Mouse (Mus musculus): ENCODE measurements around the gene Ppp3cb. TPM values are rescaled to one million over a fixed set of nuclear protein-coding genes. Genes with fewer than 3 reads are reported as not detected.

Gene Ppp3cb
- total RNA-seq, 1 experiment, result 32.0 TPM

- Histone ChIP-seq H3K9ac (ENCODE audit: insufficient read depth, low read depth, low read length, poor library complexity, severe bottlenecking) (no peak overlapping the region), H3K9me3 (ENCODE audit: control insufficient read depth, insufficient read depth, low read depth, low read length) (no peaks in the 10 kb centered on the region), H3K36me3 (ENCODE audit: control insufficient read depth, insufficient read depth, low read length, poor library complexity, severe bottlenecking) (no peaks in the 10 kb centered on the region; the same call in 1 of the 2 replicates), H3K4me3 (ENCODE audit: insufficient read depth in 1 of 2, low read depth in 1 of 2, low read length in 2 of 2, poor library complexity in 1 of 2, severe bottlenecking in 1 of 2) (no peak overlapping the region), H3K27ac (ENCODE audit: insufficient read depth, low read depth, low read length, poor library complexity, severe bottlenecking) (no peak overlapping the region), H3K4me1 (ENCODE audit: control insufficient read depth in 2 of 2, insufficient read depth in 2 of 2, low read length in 2 of 2, poor library complexity in 1 of 2) (no peaks in the 10 kb centered on the region)
- no peak for DNase-seq (ENCODE audit: low read depth, low spot score)
- TF ChIP-seq CHD2 (IDR thresholded peaks at IDR 0.05; ENCODE audit: low read depth, low read length) (no peak), MAFK (IDR thresholded peaks at IDR 0.05; ENCODE audit: insufficient read depth, low read depth, low read length) (no peak), HCFC1 (IDR thresholded peaks at IDR 0.05; ENCODE audit: borderline replicate concordance, insufficient read depth, low read length) (no peak), ZNF384 (IDR thresholded peaks at IDR 0.05; ENCODE audit: low read depth, low read length) (no peak), ZC3H11A (IDR thresholded peaks at IDR 0.05; ENCODE audit: borderline replicate concordance, low read depth, low read length) (no peak)
- in situ Hi-C loops (cut with MboI; ENCODE audit: low sequenced_read_pairs in 2 of 2, unreplicated experiment in 2 of 2), result no loop called here
These were observed 26.2 kb downstream of the Ppp3cb start for GRCm38 (mm10) chr14:20520179-20520578.

- H3K4me3 ChIP-seq (ENCODE audit: insufficient read depth in 1 of 2, low read depth in 1 of 2, low read length in 2 of 2, poor library complexity in 1 of 2, severe bottlenecking in 1 of 2), result no peak overlapping the region
- no peak overlapping the region for H3K9ac ChIP-seq (ENCODE audit: insufficient read depth, low read depth, low read length, poor library complexity, severe bottlenecking)
- no peak overlapping the region for H3K27ac ChIP-seq (ENCODE audit: insufficient read depth, low read depth, low read length, poor library complexity, severe bottlenecking)
- peaks cover 3% of the 10 kb centered on the region; the same call in 1 of the 2 replicates for H3K36me3 ChIP-seq (ENCODE audit: control insufficient read depth, insufficient read depth, low read length, poor library complexity, severe bottlenecking)
- no peak for DNase-seq (ENCODE audit: low read depth, low spot score)
- no peaks in the 10 kb centered on the region for H3K4me1 ChIP-seq (ENCODE audit: control insufficient read depth in 2 of 2, insufficient read depth in 2 of 2, low read length in 2 of 2, poor library complexity in 1 of 2)
- in situ Hi-C loops (cut with MboI; ENCODE audit: low sequenced_read_pairs in 2 of 2, unreplicated experiment in 2 of 2), result no loop called here
- no peaks in the 10 kb centered on the region for H3K9me3 ChIP-seq (ENCODE audit: control insufficient read depth, insufficient read depth, low read depth, low read length)
- no peak for TF ChIP-seq MAFK (IDR thresholded peaks at IDR 0.05; ENCODE audit: insufficient read depth, low read depth, low read length)
- no peak for TF ChIP-seq CHD2 (IDR thresholded peaks at IDR 0.05; ENCODE audit: low read depth, low read length)
- no peak for TF ChIP-seq HCFC1 (IDR thresholded peaks at IDR 0.05; ENCODE audit: borderline replicate concordance, insufficient read depth, low read length)
- no peak for TF ChIP-seq ZC3H11A (IDR thresholded peaks at IDR 0.05; ENCODE audit: borderline replicate concordance, low read depth, low read length)
- no peak for TF ChIP-seq ZNF384 (IDR thresholded peaks at IDR 0.05; ENCODE audit: low read depth, low read length)
These were observed 37.9 kb downstream of the Ppp3cb start for GRCm38 (mm10) chr14:20508424-20508823.

GRCm38 (mm10) chr14:20502966-20503365 lies 43.4 kb downstream of the Ppp3cb start:
- Histone ChIP-seq H3K9me3 (ENCODE audit: control insufficient read depth, insufficient read depth, low read depth, low read length) (no peaks in the 10 kb centered on the region), H3K4me3 (ENCODE audit: insufficient read depth in 1 of 2, low read depth in 1 of 2, low read length in 2 of 2, poor library complexity in 1 of 2, severe bottlenecking in 1 of 2) (no peak overlapping the region), H3K4me1 (ENCODE audit: control insufficient read depth in 2 of 2, insufficient read depth in 2 of 2, low read length in 2 of 2, poor library complexity in 1 of 2) (no peaks in the 10 kb centered on the region), H3K36me3 (ENCODE audit: control insufficient read depth, insufficient read depth, low read length, poor library complexity, severe bottlenecking) (peaks cover 4% of the 10 kb centered on the region), H3K9ac (ENCODE audit: insufficient read depth, low read depth, low read length, poor library complexity, severe bottlenecking) (no peak overlapping the region), H3K27ac (ENCODE audit: insufficient read depth, low read depth, low read length, poor library complexity, severe bottlenecking) (no peak overlapping the region)
- no peak for DNase-seq (ENCODE audit: low read depth, low spot score)
- in situ Hi-C loops (cut with MboI; ENCODE audit: low sequenced_read_pairs in 2 of 2, unreplicated experiment in 2 of 2), result no loop called here
- TF ChIP-seq ZNF384 (IDR thresholded peaks at IDR 0.05; ENCODE audit: low read depth, low read length), result no peak
- TF ChIP-seq HCFC1 (IDR thresholded peaks at IDR 0.05; ENCODE audit: borderline replicate concordance, insufficient read depth, low read length), result no peak
- TF ChIP-seq CHD2 (IDR thresholded peaks at IDR 0.05; ENCODE audit: low read depth, low read length), result no peak
- TF ChIP-seq MAFK (IDR thresholded peaks at IDR 0.05; ENCODE audit: insufficient read depth, low read depth, low read length), result no peak
- no peak for TF ChIP-seq ZC3H11A (IDR thresholded peaks at IDR 0.05; ENCODE audit: borderline replicate concordance, low read depth, low read length)

GRCm38 (mm10) chr14:20499982-20500381 lies 46.4 kb downstream of the Ppp3cb start:
- Histone ChIP-seq H3K9ac (ENCODE audit: insufficient read depth, low read depth, low read length, poor library complexity, severe bottlenecking) (no peak overlapping the region), H3K36me3 (ENCODE audit: control insufficient read depth, insufficient read depth, low read length, poor library complexity, severe bottlenecking) (peaks cover 4% of the 10 kb centered on the region), H3K4me3 (ENCODE audit: insufficient read depth in 1 of 2, low read depth in 1 of 2, low read length in 2 of 2, poor library complexity in 1 of 2, severe bottlenecking in 1 of 2) (no peak overlapping the region), H3K27ac (ENCODE audit: insufficient read depth, low read depth, low read length, poor library complexity, severe bottlenecking) (no peak overlapping the region), H3K9me3 (ENCODE audit: control insufficient read depth, insufficient read depth, low read depth, low read length) (no peaks in the 10 kb centered on the region), H3K4me1 (ENCODE audit: control insufficient read depth in 2 of 2, insufficient read depth in 2 of 2, low read length in 2 of 2, poor library complexity in 1 of 2) (no peaks in the 10 kb centered on the region)
- no peak for DNase-seq (ENCODE audit: low read depth, low spot score)
- TF ChIP-seq MAFK (IDR thresholded peaks at IDR 0.05; ENCODE audit: insufficient read depth, low read depth, low read length) (no peak), ZC3H11A (IDR thresholded peaks at IDR 0.05; ENCODE audit: borderline replicate concordance, low read depth, low read length) (no peak)
- in situ Hi-C loops (cut with MboI; ENCODE audit: low sequenced_read_pairs in 2 of 2, unreplicated experiment in 2 of 2), result loop anchor here in 1 of 2 experiments (25.0 kb wide), 1 partner anchor 113 kb away; the partner anchor contains the start of genes Dnajc9 and Mrps16

- H3K4me1 ChIP-seq (ENCODE audit: control insufficient read depth in 2 of 2, insufficient read depth in 2 of 2, low read length in 2 of 2, poor library complexity in 1 of 2), result no peaks in the 10 kb centered on the region
- no peak within 1 kb of the TSS for H3K4me3 ChIP-seq (ENCODE audit: insufficient read depth in 1 of 2, low read depth in 1 of 2, low read length in 2 of 2, poor library complexity in 1 of 2, severe bottlenecking in 1 of 2)
- DNase-seq (ENCODE audit: low read depth, low spot score), result no peak
- no peak within 1 kb of the TSS for H3K9ac ChIP-seq (ENCODE audit: insufficient read depth, low read depth, low read length, poor library complexity, severe bottlenecking)
- in situ Hi-C loops (cut with MboI; ENCODE audit: low sequenced_read_pairs in 2 of 2, unreplicated experiment in 2 of 2), result loop anchor here in 1 of 2 experiments (25.0 kb wide), 1 partner anchor 109 kb away; the partner anchor contains the start of genes Dnajc9 and Mrps16
- peaks cover 4% of the 10 kb centered on the region for H3K36me3 ChIP-seq (ENCODE audit: control insufficient read depth, insufficient read depth, low read length, poor library complexity, severe bottlenecking)
- no peak within 1 kb of the TSS for H3K27ac ChIP-seq (ENCODE audit: insufficient read depth, low read depth, low read length, poor library complexity, severe bottlenecking)
- H3K9me3 ChIP-seq (ENCODE audit: control insufficient read depth, insufficient read depth, low read depth, low read length), result no peaks in the 10 kb centered on the region
- no peak for TF ChIP-seq ZNF384 (IDR thresholded peaks at IDR 0.05; ENCODE audit: low read depth, low read length)
- TF ChIP-seq MAFK (IDR thresholded peaks at IDR 0.05; ENCODE audit: insufficient read depth, low read depth, low read length), result no peak
- TF ChIP-seq ZC3H11A (IDR thresholded peaks at IDR 0.05; ENCODE audit: borderline replicate concordance, low read depth, low read length), result no peak
- TF ChIP-seq HCFC1 (IDR thresholded peaks at IDR 0.05; ENCODE audit: borderline replicate concordance, insufficient read depth, low read length), result no peak
- TF ChIP-seq CHD2 (IDR thresholded peaks at IDR 0.05; ENCODE audit: low read depth, low read length), result no peak
These were observed 49.8 kb downstream of the Ppp3cb start, which contains the start of gene Mss51 for GRCm38 (mm10) chr14:20496603-20497002. Gene Mss51, minus strand, starts transcription at chr14:20496901.

All from ES-E14 (cell line).